Mouse (Mus musculus): ENCODE measurements around the gene Cnbp. TPM values are rescaled to one million over a fixed set of nuclear protein-coding genes. Genes with fewer than 3 reads are reported as not detected.

Gene Cnbp
- polyA plus RNA-seq, 1 experiment from 2014 or later: 452 TPM

- Histone ChIP-seq H3K9me3 (ENCODE audit: low read length) (no peaks in the 10 kb centered on the region), H3K4me1 (ENCODE audit: insufficient read depth) (peaks cover 28% of the 10 kb centered on the region), H3K4me3 (ENCODE audit: low read depth, low read length) (0 out of 2 replicates have a peak overlapping the region, but pooled peaks have one; percentile 6), H3K36me3 (replicated peaks; ENCODE audit: insufficient read depth, low read length) (peaks cover 64% of the 10 kb centered on the region), H3K27me3 (ENCODE audit: insufficient read depth, low read length) (no peaks in the 10 kb centered on the region), H3K9ac (replicated peaks) (peak overlapping the region; percentile 47), H3K27ac (ENCODE audit: low read depth) (0 out of 2 replicates have a peak overlapping the region, but pooled peaks have one; percentile 12), H3K4me2 (ENCODE audit: low read depth, low read length) (peak overlapping the region; percentile 94)
- DNase-seq (no peak), ATAC-seq (no peak)
- 60% methylated on average over 1 of the region's 1 CpGs for WGBS (ENCODE audit: insufficient replicate concordance)
- no peak for TF ChIP-seq CTCF (IDR thresholded peaks at IDR 0.05; ENCODE audit: low read depth)
- TF ChIP-seq EP300 (IDR thresholded peaks at IDR 0.05; ENCODE audit: low read depth): no peak
Measured at GRCm38 (mm10) chr6:87846813-87847212, 4.1 kb downstream of the Cnbp start.

- H3K36me3 ChIP-seq (replicated peaks; ENCODE audit: insufficient read depth, low read length): peaks cover 68% of the 10 kb centered on the region
- 91% methylated on average over 13 of the region's 13 CpGs for WGBS (ENCODE audit: insufficient replicate concordance)
Measured at GRCm38 (mm10) chr6:87845031-87845695, 5.7 kb downstream of the Cnbp start.

GRCm38 (mm10) chr6:87842254-87842653 lies 8.7 kb downstream of the Cnbp start:
- peaks cover 54% of the 10 kb centered on the region for H3K36me3 ChIP-seq (replicated peaks; ENCODE audit: insufficient read depth, low read length)
- no peak for DNase-seq

More at GRCm38 (mm10) chr6:87845031-87845695, 5.7 kb downstream of the Cnbp start:
- Histone ChIP-seq H3K9me3 (ENCODE audit: low read length) (no peaks in the 10 kb centered on the region), H3K9ac (replicated peaks) (no peak overlapping the region), H3K27ac (ENCODE audit: low read depth) (no peak overlapping the region), H3K27me3 (ENCODE audit: insufficient read depth, low read length) (no peaks in the 10 kb centered on the region), H3K4me1 (ENCODE audit: insufficient read depth) (peaks cover 21% of the 10 kb centered on the region), H3K4me2 (ENCODE audit: low read depth, low read length) (no peak overlapping the region), H3K4me3 (ENCODE audit: low read depth, low read length) (no peak overlapping the region)
- no peak for DNase-seq
- ATAC-seq: no peak
- no peak for TF ChIP-seq CTCF (IDR thresholded peaks at IDR 0.05; ENCODE audit: low read depth)
- no peak for TF ChIP-seq EP300 (IDR thresholded peaks at IDR 0.05; ENCODE audit: low read depth)

GRCm38 (mm10) chr6:87841635-87842034 lies 9.3 kb downstream of the Cnbp start:
- Histone ChIP-seq H3K9me3 (ENCODE audit: low read length) (no peaks in the 10 kb centered on the region), H3K9ac (replicated peaks) (no peak overlapping the region), H3K4me1 (ENCODE audit: insufficient read depth) (peaks cover 13% of the 10 kb centered on the region), H3K4me2 (ENCODE audit: low read depth, low read length) (no peak overlapping the region), H3K4me3 (ENCODE audit: low read depth, low read length) (no peak overlapping the region), H3K27me3 (ENCODE audit: insufficient read depth, low read length) (no peaks in the 10 kb centered on the region), H3K27ac (ENCODE audit: low read depth) (no peak overlapping the region), H3K36me3 (replicated peaks; ENCODE audit: insufficient read depth, low read length) (peaks cover 49% of the 10 kb centered on the region)
- no peak for ATAC-seq
- 0 out of 2 replicates have a peak, but pooled peaks have one; percentile 8 for TF ChIP-seq CTCF (IDR thresholded peaks at IDR 0.05; ENCODE audit: low read depth)
- no peak for TF ChIP-seq EP300 (IDR thresholded peaks at IDR 0.05; ENCODE audit: low read depth)
- WGBS (ENCODE audit: insufficient replicate concordance): 77% methylated on average over 8 of the region's 8 CpGs
- no peak for DNase-seq

More at GRCm38 (mm10) chr6:87842254-87842653, 8.7 kb downstream of the Cnbp start:
- TF ChIP-seq CTCF (IDR thresholded peaks at IDR 0.05; ENCODE audit: low read depth) (peak; percentile 52), EP300 (IDR thresholded peaks at IDR 0.05; ENCODE audit: low read depth) (no peak)
- H3K4me1 ChIP-seq (ENCODE audit: insufficient read depth): peaks cover 16% of the 10 kb centered on the region
- ATAC-seq: no peak
- no peaks in the 10 kb centered on the region for H3K27me3 ChIP-seq (ENCODE audit: insufficient read depth, low read length)
- H3K4me3 ChIP-seq (ENCODE audit: low read depth, low read length): no peak overlapping the region
- no peak overlapping the region for H3K4me2 ChIP-seq (ENCODE audit: low read depth, low read length)
- H3K9me3 ChIP-seq (ENCODE audit: low read length): no peaks in the 10 kb centered on the region
- H3K27ac ChIP-seq (ENCODE audit: low read depth): no peak overlapping the region
- no peak overlapping the region for H3K9ac ChIP-seq (replicated peaks)
- 18% methylated on average over 1 of the region's 1 CpGs for WGBS (ENCODE audit: insufficient replicate concordance)

GRCm38 (mm10) chr6:87839797-87840341 lies 11.0 kb downstream of the Cnbp start:
- no peak for ATAC-seq
- no peak for DNase-seq
- Histone ChIP-seq H3K27me3 (ENCODE audit: insufficient read depth, low read length) (no peaks in the 10 kb centered on the region), H3K4me3 (ENCODE audit: low read depth, low read length) (peak overlapping the region; percentile 80; the same call in 1 of the 2 replicates), H3K9me3 (ENCODE audit: low read length) (no peaks in the 10 kb centered on the region), H3K9ac (replicated peaks) (peak overlapping the region; percentile 81; the same call in 1 of the 2 replicates), H3K27ac (ENCODE audit: low read depth) (peak overlapping the region; percentile 93), H3K4me1 (ENCODE audit: insufficient read depth) (peaks cover 12% of the 10 kb centered on the region), H3K36me3 (replicated peaks; ENCODE audit: insufficient read depth, low read length) (peaks cover 38% of the 10 kb centered on the region), H3K4me2 (ENCODE audit: low read depth, low read length) (peak overlapping the region; percentile 86)
- TF ChIP-seq CTCF (IDR thresholded peaks at IDR 0.05; ENCODE audit: low read depth) (no peak), EP300 (IDR thresholded peaks at IDR 0.05; ENCODE audit: low read depth) (no peak)
- 58% methylated on average over 11 of the region's 11 CpGs for WGBS (ENCODE audit: insufficient replicate concordance)

- H3K9ac ChIP-seq (replicated peaks): peak within 1 kb of the TSS; percentile 85
- H3K27ac ChIP-seq (ENCODE audit: low read depth): peak within 1 kb of the TSS; percentile 93
- H3K4me3 ChIP-seq (ENCODE audit: low read depth, low read length): peak within 1 kb of the TSS; percentile 80
- WGBS (ENCODE audit: insufficient replicate concordance): under 1% methylated on average over 46 of the region's 46 CpGs
- peaks cover 12% of the 10 kb centered on the region for H3K4me1 ChIP-seq (ENCODE audit: insufficient read depth)
- DNase-seq (peak; percentile 95), ATAC-seq (peak; percentile 97)
- H3K36me3 ChIP-seq (replicated peaks; ENCODE audit: insufficient read depth, low read length): peaks cover 27% of the 10 kb centered on the region
- TF ChIP-seq EP300 (IDR thresholded peaks at IDR 0.05; ENCODE audit: low read depth) (peak; percentile 83), CTCF (IDR thresholded peaks at IDR 0.05; ENCODE audit: low read depth) (no peak; the same call in 1 of the 2 replicates)
- H3K4me2 ChIP-seq (ENCODE audit: low read depth, low read length): peak within 1 kb of the TSS; percentile 86
- no peaks in the 10 kb centered on the region for H3K9me3 ChIP-seq (ENCODE audit: low read length)
- no peaks in the 10 kb centered on the region for H3K27me3 ChIP-seq (ENCODE audit: insufficient read depth, low read length)
Measured at GRCm38 (mm10) chr6:87838551-87839197, 12.2 kb downstream of the Cnbp start, which contains the start of gene Isy1. Gene Isy1, minus strand, starts transcription at chr6:87838798.
